Mouse (Mus musculus): Measurements from ENCODE around the gene Doc2b. TPM values are rescaled to one million over a fixed set of nuclear protein-coding genes. Genes with fewer than 3 reads are reported as not detected.

Gene Doc2b
- total and polyA plus RNA-seq, 3 experiments = not detected

GRCm38 (mm10) chr11:75795321-75795636 lies 570 bp downstream of the Doc2b start:
- H3K4me3 ChIP-seq (replicated peaks in 1 of 3; ENCODE audit: low read depth in 2 of 3, low read length in 2 of 3, poor library complexity in 1 of 3) = no peak overlapping the region
- dilution Hi-C loops (cut with MboI; ENCODE audit: extremely low pct_ligation_motif_present, extremely low pct_unique_long_range_greater_than_20kb, low sequenced_read_pairs) (no loop called here), in situ Hi-C loops (cut with MboI; ENCODE audit: low pct_ligation_motif_present, low pct_unique_long_range_greater_than_20kb, low sequenced_read_pairs) (no loop called here)
- no peaks in the 10 kb centered on the region for H3K79me2 ChIP-seq (replicated peaks; ENCODE audit: control insufficient read depth, extremely low read depth, insufficient read depth, poor library complexity, severe bottlenecking)
- H3K9me3 ChIP-seq (replicated peaks; ENCODE audit: low read length) = no peaks in the 10 kb centered on the region
- no peaks in the 10 kb centered on the region for H3K36me3 ChIP-seq (replicated peaks in 1 of 2; ENCODE audit: control insufficient read depth in 1 of 2, insufficient read depth in 1 of 2, low read length in 1 of 2)
- peaks cover 16% of the 10 kb centered on the region for H3K27me3 ChIP-seq (replicated peaks)
- H3K4me2 ChIP-seq (ENCODE audit: insufficient read depth, low read depth, poor library complexity, severe bottlenecking) = no peak overlapping the region
- H3K27ac ChIP-seq (ENCODE audit: insufficient read depth, low read depth) = no peak overlapping the region
- no peak overlapping the region for H3K9ac ChIP-seq (ENCODE audit: insufficient read depth, low read depth)
- no peak for DNase-seq (ENCODE audit: extremely low read depth)
- H3K4me1 ChIP-seq (ENCODE audit: control insufficient read depth in 1 of 2, insufficient read depth in 2 of 2) = no peaks in the 10 kb centered on the region
- TF ChIP-seq CHD2 (IDR thresholded peaks at IDR 0.05; ENCODE audit: low read length) (no peak), USF2 (conservative IDR thresholded peaks at IDR 0.05; ENCODE audit: low read depth, low read length) (no peak), MXI1 (IDR thresholded peaks at IDR 0.05; ENCODE audit: low read depth, low read length) (no peak), MAFK (IDR thresholded peaks at IDR 0.05; ENCODE audit: insufficient replicate concordance, low read length) (no peak), MAZ (IDR thresholded peaks at IDR 0.05; ENCODE audit: low read depth, low read length) (no peak), ETS1 (conservative IDR thresholded peaks at IDR 0.05; ENCODE audit: low read depth, low read length) (no peak), CHD1 (IDR thresholded peaks at IDR 0.05; ENCODE audit: low read depth, low read length) (no peak), UBTF (IDR thresholded peaks at IDR 0.05; ENCODE audit: low read depth, low read length) (no peak), MEF2A (IDR thresholded peaks at IDR 0.05; ENCODE audit: borderline replicate concordance, low read depth, low read length) (no peak), IRF4 (IDR thresholded peaks at IDR 0.05; ENCODE audit: low read depth, low read length) (no peak)

GRCm38 (mm10) chr11:75794602-75795320 lies 1.1 kb downstream of the Doc2b start:
- DNase-seq (ENCODE audit: extremely low read depth) = no peak
- Histone ChIP-seq H3K4me3 (replicated peaks in 1 of 3; ENCODE audit: low read depth in 2 of 3, low read length in 2 of 3, poor library complexity in 1 of 3) (no peak overlapping the region), H3K4me1 (ENCODE audit: control insufficient read depth in 1 of 2, insufficient read depth in 2 of 2) (no peaks in the 10 kb centered on the region), H3K4me2 (ENCODE audit: insufficient read depth, low read depth, poor library complexity, severe bottlenecking) (no peak overlapping the region), H3K9ac (ENCODE audit: insufficient read depth, low read depth) (no peak overlapping the region), H3K27me3 (replicated peaks) (peaks cover 21% of the 10 kb centered on the region), H3K36me3 (replicated peaks in 1 of 2; ENCODE audit: control insufficient read depth in 1 of 2, insufficient read depth in 1 of 2, low read length in 1 of 2) (no peaks in the 10 kb centered on the region), H3K27ac (ENCODE audit: insufficient read depth, low read depth) (no peak overlapping the region), H3K9me3 (replicated peaks; ENCODE audit: low read length) (no peaks in the 10 kb centered on the region), H3K79me2 (replicated peaks; ENCODE audit: control insufficient read depth, extremely low read depth, insufficient read depth, poor library complexity, severe bottlenecking) (no peaks in the 10 kb centered on the region)
- in situ Hi-C loops (cut with MboI; ENCODE audit: low pct_ligation_motif_present, low pct_unique_long_range_greater_than_20kb, low sequenced_read_pairs) (no loop called here), dilution Hi-C loops (cut with MboI; ENCODE audit: extremely low pct_ligation_motif_present, extremely low pct_unique_long_range_greater_than_20kb, low sequenced_read_pairs) (no loop called here)
- TF ChIP-seq IRF4 (IDR thresholded peaks at IDR 0.05; ENCODE audit: low read depth, low read length) = no peak
- no peak for TF ChIP-seq ZMIZ1 (IDR thresholded peaks at IDR 0.05; ENCODE audit: low read depth, low read length)
- no peak for TF ChIP-seq CHD2 (IDR thresholded peaks at IDR 0.05; ENCODE audit: low read length)
- TF ChIP-seq MAZ (IDR thresholded peaks at IDR 0.05; ENCODE audit: low read depth, low read length) = no peak
- no peak for TF ChIP-seq NELFE (IDR thresholded peaks at IDR 0.05; ENCODE audit: low read depth, low read length)
- no peak for TF ChIP-seq MEF2A (IDR thresholded peaks at IDR 0.05; ENCODE audit: borderline replicate concordance, low read depth, low read length)
- no peak for TF ChIP-seq ZC3H11A (IDR thresholded peaks at IDR 0.05; ENCODE audit: low read depth, low read length)
- TF ChIP-seq POLR2AphosphoS2 (IDR thresholded peaks at IDR 0.05; ENCODE audit: low read depth, low read length) = no peak
